Mouse (Mus musculus): ENCODE results near the gene Rnf141. TPM values are rescaled to one million over a fixed set of nuclear protein-coding genes. Genes with fewer than 3 reads are reported as not detected.

Rnf141 gene
- polyA plus RNA-seq, 1 experiment from 2014 or later: 18.6 TPM

DNA sequence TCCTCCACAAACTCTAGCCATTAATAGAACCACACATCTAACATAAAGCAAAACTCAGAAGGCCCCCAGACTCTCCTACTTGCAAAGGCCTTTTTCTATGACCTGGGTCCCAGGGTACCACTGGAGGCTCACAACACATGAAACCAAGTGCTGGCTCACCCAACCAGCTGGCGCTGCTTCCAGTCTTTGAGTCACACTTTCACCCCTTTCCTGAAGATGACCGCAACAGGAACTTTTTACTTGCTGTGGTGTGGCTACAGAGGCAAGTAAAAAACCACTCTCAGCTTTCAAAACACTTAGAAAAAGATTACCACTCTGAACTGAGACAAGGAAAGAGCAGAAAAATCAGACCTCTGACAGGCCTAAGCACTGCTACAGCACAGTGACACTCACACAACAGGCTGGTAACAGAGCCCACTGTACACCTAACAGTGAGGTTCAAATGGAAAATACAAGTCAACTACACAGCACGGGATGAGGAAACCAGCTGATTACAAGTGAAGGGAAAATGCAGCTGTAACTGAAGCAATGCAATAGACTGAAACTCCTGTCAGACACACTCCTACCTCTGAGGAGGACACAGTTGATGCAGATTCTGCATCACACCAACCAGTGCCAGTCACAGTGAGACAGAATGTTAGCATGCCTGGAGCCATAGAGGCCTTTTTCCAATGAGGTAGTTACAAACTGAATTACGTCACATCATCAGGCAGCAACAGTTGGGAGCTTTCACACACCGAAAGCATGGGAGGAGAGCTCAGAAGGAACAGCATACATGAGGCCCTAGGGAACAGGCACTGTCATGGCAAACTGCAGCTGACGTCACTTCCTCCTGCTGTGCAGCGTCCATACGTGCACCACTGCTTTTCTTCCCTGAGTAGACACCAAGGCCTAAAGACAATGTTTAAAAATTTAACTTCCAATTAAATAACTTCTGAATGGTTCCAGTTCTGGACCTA lies 20.0 kb downstream of the Rnf141 start:
- H3K4me3 ChIP-seq: no peak overlapping the region
- H3K36me3 ChIP-seq: peaks cover 19% of the 10 kb centered on the region; the same call in 1 of the 2 replicates
- no peak overlapping the region for H3K27ac ChIP-seq
- no peak overlapping the region for H3K9ac ChIP-seq
- no peaks in the 10 kb centered on the region for H3K27me3 ChIP-seq
- H3K9me3 ChIP-seq: no peaks in the 10 kb centered on the region
- H3K4me2 ChIP-seq: no peak overlapping the region
- ATAC-seq (ENCODE audit: insufficient number of reproducible peaks, low FRiP score, low TSS enrichment, low read depth): no peak
- H3K4me1 ChIP-seq: peaks cover 30% of the 10 kb centered on the region
- WGBS: 78% methylated on average over 8 of the region's 8 CpGs

- 65% methylated on average over 4 of the region's 4 CpGs for WGBS
Measured at GRCm38 (mm10) chr7:110823593-110823992, 20.7 kb downstream of the Rnf141 start.

GRCm38 (mm10) chr7:110823076-110823475 lies 21.2 kb downstream of the Rnf141 start:
- ATAC-seq (ENCODE audit: insufficient number of reproducible peaks, low FRiP score, low TSS enrichment, low read depth): no peak
- WGBS: 76% methylated on average over 8 of the region's 8 CpGs

More at GRCm38 (mm10) chr7:110823593-110823992, 20.7 kb downstream of the Rnf141 start:
- Histone ChIP-seq H3K36me3 (peaks cover 16% of the 10 kb centered on the region; the same call in 1 of the 2 replicates), H3K4me1 (peaks cover 30% of the 10 kb centered on the region), H3K4me3 (no peak overlapping the region), H3K9ac (no peak overlapping the region), H3K4me2 (no peak overlapping the region), H3K27me3 (no peaks in the 10 kb centered on the region), H3K27ac (no peak overlapping the region), H3K9me3 (no peaks in the 10 kb centered on the region)
- no peak for ATAC-seq (ENCODE audit: insufficient number of reproducible peaks, low FRiP score, low TSS enrichment, low read depth)

GRCm38 (mm10) chr7:110822055-110822454 lies 22.2 kb downstream of the Rnf141 start:
- Histone ChIP-seq H3K4me2 (no peak overlapping the region), H3K27me3 (no peaks in the 10 kb centered on the region), H3K4me3 (no peak overlapping the region), H3K9me3 (no peaks in the 10 kb centered on the region), H3K36me3 (peaks cover 16% of the 10 kb centered on the region; the same call in 1 of the 2 replicates), H3K27ac (peak overlapping the region; percentile 75), H3K4me1 (peaks cover 34% of the 10 kb centered on the region), H3K9ac (no peak overlapping the region)
- 24% methylated on average over 4 of the region's 4 CpGs for WGBS
- ATAC-seq (ENCODE audit: insufficient number of reproducible peaks, low FRiP score, low TSS enrichment, low read depth): 0 out of 2 replicates have a peak, but pooled peaks have one; percentile 3

More at GRCm38 (mm10) chr7:110823076-110823475, 21.2 kb downstream of the Rnf141 start:
- no peaks in the 10 kb centered on the region for H3K27me3 ChIP-seq
- H3K36me3 ChIP-seq: peaks cover 16% of the 10 kb centered on the region; the same call in 1 of the 2 replicates
- no peak overlapping the region for H3K4me2 ChIP-seq
- H3K4me3 ChIP-seq: no peak overlapping the region
- no peak overlapping the region for H3K27ac ChIP-seq
- H3K9ac ChIP-seq: no peak overlapping the region
- peaks cover 33% of the 10 kb centered on the region for H3K4me1 ChIP-seq
- no peaks in the 10 kb centered on the region for H3K9me3 ChIP-seq

GRCm38 (mm10) chr7:110821653-110822052 lies 22.6 kb downstream of the Rnf141 start:
- H3K4me3 ChIP-seq: no peak overlapping the region
- H3K36me3 ChIP-seq: peaks cover 16% of the 10 kb centered on the region; the same call in 1 of the 2 replicates
- H3K4me1 ChIP-seq: peaks cover 34% of the 10 kb centered on the region
- H3K9ac ChIP-seq: no peak overlapping the region
- WGBS: 32% methylated on average over 3 of the region's 3 CpGs
- no peaks in the 10 kb centered on the region for H3K27me3 ChIP-seq
- ATAC-seq (ENCODE audit: insufficient number of reproducible peaks, low FRiP score, low TSS enrichment, low read depth): peak; percentile 74; the same call in 1 of the 2 replicates
- no peaks in the 10 kb centered on the region for H3K9me3 ChIP-seq
- H3K27ac ChIP-seq: peak overlapping the region; percentile 74; the same call in 1 of the 2 replicates
- H3K4me2 ChIP-seq: no peak overlapping the region

DNA sequence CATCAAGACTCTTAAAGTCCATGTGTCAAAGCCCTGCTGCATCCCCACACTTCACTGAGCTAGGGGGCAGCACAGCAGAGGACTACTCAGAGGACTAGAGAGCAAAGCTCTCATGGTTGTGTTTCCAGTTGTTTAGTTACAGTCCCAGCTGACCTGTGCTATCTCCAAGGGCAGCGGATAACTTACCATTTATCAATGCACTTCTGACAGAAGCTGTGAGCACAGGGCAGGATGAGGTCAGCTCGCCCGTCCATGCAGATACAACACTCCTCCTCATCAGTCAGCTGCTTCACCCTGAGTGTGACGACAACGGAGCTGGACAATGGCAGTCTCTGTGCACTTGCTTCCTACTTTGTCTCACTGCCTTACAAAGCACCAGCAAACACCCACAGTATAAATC lies 23.2 kb downstream of the Rnf141 start:
- no peak overlapping the region for H3K4me3 ChIP-seq
- peaks cover 16% of the 10 kb centered on the region; the same call in 1 of the 2 replicates for H3K36me3 ChIP-seq
- no peaks in the 10 kb centered on the region for H3K27me3 ChIP-seq
- peaks cover 34% of the 10 kb centered on the region for H3K4me1 ChIP-seq
- 74% methylated on average over 5 of the region's 5 CpGs for WGBS
- no peak for ATAC-seq (ENCODE audit: insufficient number of reproducible peaks, low FRiP score, low TSS enrichment, low read depth)
- H3K9me3 ChIP-seq: no peaks in the 10 kb centered on the region
- H3K9ac ChIP-seq: no peak overlapping the region
- H3K27ac ChIP-seq: peak overlapping the region; percentile 74; the same call in 1 of the 2 replicates
- no peak overlapping the region for H3K4me2 ChIP-seq

DNA sequence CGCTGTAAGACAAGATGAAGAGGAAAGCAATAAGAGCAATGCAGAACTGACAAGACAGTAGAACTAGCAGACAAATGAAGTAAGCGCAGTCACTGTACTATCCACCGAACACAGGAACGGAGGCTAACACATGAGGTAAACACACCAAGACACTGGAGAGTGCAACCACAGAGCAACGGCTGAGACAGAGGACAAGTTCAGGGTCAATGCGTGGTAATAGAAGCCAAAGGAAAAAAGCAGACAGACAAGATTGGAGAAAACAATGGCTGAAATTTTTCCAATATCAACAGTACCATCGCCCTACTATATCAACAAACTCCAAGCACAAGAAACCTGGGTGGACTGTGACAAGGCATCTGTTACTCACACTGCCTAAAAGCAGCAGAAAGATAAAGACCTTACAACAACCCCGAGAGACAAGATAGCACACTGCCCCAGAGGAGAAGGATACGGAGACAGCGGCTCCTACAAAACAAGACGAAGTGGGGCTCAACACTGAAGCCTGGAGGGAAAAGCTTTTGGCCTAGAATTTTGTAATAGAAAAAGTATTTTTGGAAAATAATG lies 25.4 kb downstream of the Rnf141 start:
- H3K4me3 ChIP-seq: no peak overlapping the region
- H3K27me3 ChIP-seq: no peaks in the 10 kb centered on the region
- H3K4me1 ChIP-seq: peaks cover 29% of the 10 kb centered on the region
- no peak for ATAC-seq (ENCODE audit: insufficient number of reproducible peaks, low FRiP score, low TSS enrichment, low read depth)
- H3K4me2 ChIP-seq: no peak overlapping the region
- H3K36me3 ChIP-seq: peaks cover 10% of the 10 kb centered on the region; the same call in 1 of the 2 replicates
- no peak overlapping the region for H3K27ac ChIP-seq
- no peaks in the 10 kb centered on the region for H3K9me3 ChIP-seq
- no peak overlapping the region for H3K9ac ChIP-seq
- WGBS: 86% methylated on average over 11 of the region's 11 CpGs

GRCm38 (mm10) chr7:110818206-110818605 lies 26.1 kb downstream of the Rnf141 start:
- H3K27ac ChIP-seq: no peak overlapping the region
- H3K36me3 ChIP-seq: peaks cover 3% of the 10 kb centered on the region; the same call in 1 of the 2 replicates
- H3K9ac ChIP-seq: no peak overlapping the region
- no peaks in the 10 kb centered on the region for H3K9me3 ChIP-seq
- no peaks in the 10 kb centered on the region for H3K27me3 ChIP-seq
- ATAC-seq (ENCODE audit: insufficient number of reproducible peaks, low FRiP score, low TSS enrichment, low read depth): no peak
- 81% methylated on average over 6 of the region's 6 CpGs for WGBS
- H3K4me1 ChIP-seq: peaks cover 24% of the 10 kb centered on the region
- H3K4me3 ChIP-seq: no peak overlapping the region
- H3K4me2 ChIP-seq: no peak overlapping the region

- Histone ChIP-seq H3K36me3 (peaks cover 7% of the 10 kb centered on the region; the same call in 1 of the 2 replicates), H3K27ac (0 out of 2 replicates have a peak overlapping the region, but pooled peaks have one; percentile 3), H3K27me3 (no peaks in the 10 kb centered on the region), H3K4me2 (no peak overlapping the region), H3K9ac (no peak overlapping the region), H3K4me1 (peaks cover 6% of the 10 kb centered on the region), H3K9me3 (no peaks in the 10 kb centered on the region), H3K4me3 (no peak overlapping the region)
- peak; percentile 71; the same call in 1 of the 2 replicates for ATAC-seq (ENCODE audit: insufficient number of reproducible peaks, low FRiP score, low TSS enrichment, low read depth)
- WGBS: 41% methylated on average over 5 of the region's 5 CpGs
Measured at GRCm38 (mm10) chr7:110816037-110816436, 28.2 kb downstream of the Rnf141 start.

- Histone ChIP-seq H3K27ac (no peak overlapping the region), H3K9me3 (no peaks in the 10 kb centered on the region), H3K36me3 (peaks cover 7% of the 10 kb centered on the region; the same call in 1 of the 2 replicates), H3K27me3 (no peaks in the 10 kb centered on the region), H3K4me2 (no peak overlapping the region), H3K9ac (no peak overlapping the region), H3K4me1 (peaks cover 7% of the 10 kb centered on the region), H3K4me3 (no peak overlapping the region)
- no peak for ATAC-seq (ENCODE audit: insufficient number of reproducible peaks, low FRiP score, low TSS enrichment, low read depth)
- 88% methylated on average over 1 of the region's 1 CpGs for WGBS
Measured at GRCm38 (mm10) chr7:110813983-110814382, 30.3 kb downstream of the Rnf141 start.

- no peak overlapping the region for H3K4me2 ChIP-seq
- no peaks in the 10 kb centered on the region for H3K27me3 ChIP-seq
- 77% methylated on average over 5 of the region's 5 CpGs for WGBS
- H3K36me3 ChIP-seq: peaks cover 7% of the 10 kb centered on the region; the same call in 1 of the 2 replicates
- no peak overlapping the region for H3K27ac ChIP-seq
- no peak overlapping the region for H3K9ac ChIP-seq
- H3K9me3 ChIP-seq: no peaks in the 10 kb centered on the region
- no peak overlapping the region for H3K4me3 ChIP-seq
- no peak for ATAC-seq (ENCODE audit: insufficient number of reproducible peaks, low FRiP score, low TSS enrichment, low read depth)
- H3K4me1 ChIP-seq: peaks cover 3% of the 10 kb centered on the region
Measured at GRCm38 (mm10) chr7:110811529-110811928, 32.7 kb downstream of the Rnf141 start.
